Mouse (Mus musculus) adrenal gland, postnatal 25 days (tissue): Measurements from ENCODE around the gene Ccnd3. TPM values are rescaled to one million over a fixed set of nuclear protein-coding genes. Genes with fewer than 3 reads are reported as not detected.
"Not testable (repeated sequence)": the region's sequence is repeated elsewhere in the genome, so short reads cannot be mapped to it uniquely, and the experiment has no call there.

Source experiments
- DNase-seq: peaks from one replicate; pipeline ENCODE4 v3.0.0; 2021; ENCODE audit warnings: mixed read lengths
- total RNA-seq: library from RNA; stranded (reverse); gene quantifications from 2 replicates; pipeline ENCODE4 v1.2.3, GENCODE M21; 2021

Ccnd3 gene
- total RNA-seq, 1 experiment from 2014 or later: 385 TPM

DNA sequence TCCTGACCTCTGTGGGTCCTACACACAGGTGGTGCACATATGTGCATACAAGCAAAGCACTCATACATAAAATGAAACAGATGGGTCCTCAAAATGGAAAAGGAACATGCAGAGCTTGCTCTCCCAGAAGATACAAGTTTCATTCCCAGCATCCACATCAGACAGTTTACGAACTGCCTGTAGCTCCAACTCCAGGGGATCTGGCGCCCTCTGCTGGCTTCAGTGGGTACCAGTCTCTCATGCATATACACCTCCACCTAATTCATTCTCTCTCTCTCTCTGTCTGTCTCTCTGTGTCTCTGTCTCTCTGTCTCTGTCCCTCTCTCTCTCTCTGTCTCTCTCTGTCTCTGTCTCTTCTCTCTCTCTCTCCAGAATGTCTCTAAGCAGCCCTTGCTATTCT lies 22.4 kb upstream of the Ccnd3 start:
- DNase-seq: peak; percentile 78

DNA sequence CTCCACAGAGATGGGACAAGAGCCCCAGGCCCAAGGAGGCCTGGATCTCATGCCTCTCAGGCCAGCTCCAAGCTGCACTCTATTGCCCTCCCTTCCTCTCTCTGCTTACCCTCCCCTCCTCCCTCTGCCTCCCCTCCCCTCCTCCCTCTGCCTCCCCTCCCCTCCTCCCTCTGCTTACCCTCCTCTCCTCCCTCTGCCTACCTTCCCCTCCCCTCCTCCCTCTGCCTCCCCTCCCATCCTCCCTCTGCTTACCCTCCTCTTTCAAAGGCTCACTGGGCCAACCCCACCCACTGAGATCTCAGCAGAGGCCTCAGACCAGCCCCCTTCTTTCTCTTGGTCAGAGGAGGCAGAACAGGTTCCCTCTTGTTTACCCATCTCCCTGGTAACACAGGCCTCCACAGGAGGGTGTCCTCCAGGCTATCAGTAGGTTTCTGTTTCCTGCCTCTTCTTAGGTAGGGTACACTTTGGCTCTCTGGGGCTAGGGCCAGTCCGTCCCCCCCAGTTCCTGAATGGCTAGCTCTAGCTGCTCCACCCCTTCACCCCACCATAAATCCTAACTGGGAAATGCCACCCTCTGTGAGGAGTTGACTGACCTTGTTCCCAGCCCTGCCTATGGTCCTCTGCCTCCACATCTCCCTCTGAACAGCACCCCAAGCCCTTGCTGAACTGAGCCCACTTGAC lies 20.5 kb upstream of the Ccnd3 start:
- no peak for DNase-seq

- DNase-seq: no peak
Measured at GRCm38 (mm10) chr17:47484993-47485392, 19.9 kb upstream of the Ccnd3 start.

- no peak for DNase-seq
Measured at GRCm38 (mm10) chr17:47485791-47486190, 19.1 kb upstream of the Ccnd3 start.

GRCm38 (mm10) chr17:47490791-47491190 lies 14.1 kb upstream of the Ccnd3 start:
- DNase-seq: no peak

- no peak for DNase-seq
Measured at GRCm38 (mm10) chr17:47492731-47493130, 12.1 kb upstream of the Ccnd3 start.

DNA sequence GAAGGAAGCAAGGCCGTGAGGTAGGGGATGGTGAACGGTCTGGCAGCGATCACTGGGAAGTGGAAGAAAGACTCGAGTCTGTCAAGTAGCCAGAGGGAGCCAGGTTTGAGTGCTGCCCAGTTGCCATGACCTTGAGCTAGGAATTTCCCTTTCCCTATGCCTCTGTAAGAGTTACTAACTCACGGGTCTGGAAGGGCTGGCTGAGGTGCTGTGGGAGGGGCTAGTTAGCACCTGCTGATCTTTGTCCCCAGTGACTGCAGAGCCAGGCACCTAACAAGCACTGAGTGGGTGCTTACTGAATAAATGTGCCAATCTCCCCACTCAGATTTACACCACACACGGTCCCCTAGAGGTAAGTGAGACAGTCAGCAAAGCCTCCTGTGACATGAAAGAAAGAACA lies 11.2 kb upstream of the Ccnd3 start:
- no peak for DNase-seq

DNA sequence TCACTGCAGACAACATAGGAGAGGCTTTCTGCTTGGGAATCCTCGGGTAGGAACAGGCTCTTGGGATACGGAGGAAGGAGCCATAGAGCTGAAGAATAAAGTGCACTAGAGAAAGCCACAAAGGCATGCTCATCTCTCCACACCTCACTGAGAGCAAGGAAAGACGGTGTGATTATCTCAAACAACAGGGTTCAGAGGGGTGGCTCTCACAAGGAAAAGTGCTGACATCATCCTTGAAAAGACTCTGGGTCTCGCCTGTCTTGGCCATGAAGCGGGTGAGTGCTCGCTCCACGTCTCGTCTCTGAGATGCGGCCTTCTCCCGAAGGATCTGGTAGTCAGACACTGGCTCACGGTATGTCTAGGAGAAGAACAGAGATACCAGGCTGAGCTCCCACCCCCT lies 10.7 kb upstream of the Ccnd3 start:
- no peak for DNase-seq

DNA sequence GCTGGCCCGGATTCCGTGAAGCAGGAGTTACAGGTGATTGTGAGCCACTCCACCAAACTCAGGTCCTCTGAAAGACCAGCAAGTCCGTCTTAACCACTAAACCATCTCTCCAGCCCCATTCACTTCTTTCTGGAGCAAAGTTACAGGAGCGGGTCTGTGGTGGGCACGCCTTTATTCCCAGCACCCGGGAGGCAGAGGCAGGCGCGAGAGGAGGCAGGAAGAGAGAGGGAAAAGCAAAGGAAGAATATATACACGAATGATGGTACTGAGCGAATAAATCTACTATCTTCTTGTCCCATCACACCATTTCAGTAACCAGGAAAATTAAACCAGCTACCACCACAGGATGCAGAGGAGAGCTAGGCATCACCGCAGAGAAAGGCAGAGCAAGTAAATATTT lies 3.3 kb upstream of the Ccnd3 start:
- no peak for DNase-seq

DNA sequence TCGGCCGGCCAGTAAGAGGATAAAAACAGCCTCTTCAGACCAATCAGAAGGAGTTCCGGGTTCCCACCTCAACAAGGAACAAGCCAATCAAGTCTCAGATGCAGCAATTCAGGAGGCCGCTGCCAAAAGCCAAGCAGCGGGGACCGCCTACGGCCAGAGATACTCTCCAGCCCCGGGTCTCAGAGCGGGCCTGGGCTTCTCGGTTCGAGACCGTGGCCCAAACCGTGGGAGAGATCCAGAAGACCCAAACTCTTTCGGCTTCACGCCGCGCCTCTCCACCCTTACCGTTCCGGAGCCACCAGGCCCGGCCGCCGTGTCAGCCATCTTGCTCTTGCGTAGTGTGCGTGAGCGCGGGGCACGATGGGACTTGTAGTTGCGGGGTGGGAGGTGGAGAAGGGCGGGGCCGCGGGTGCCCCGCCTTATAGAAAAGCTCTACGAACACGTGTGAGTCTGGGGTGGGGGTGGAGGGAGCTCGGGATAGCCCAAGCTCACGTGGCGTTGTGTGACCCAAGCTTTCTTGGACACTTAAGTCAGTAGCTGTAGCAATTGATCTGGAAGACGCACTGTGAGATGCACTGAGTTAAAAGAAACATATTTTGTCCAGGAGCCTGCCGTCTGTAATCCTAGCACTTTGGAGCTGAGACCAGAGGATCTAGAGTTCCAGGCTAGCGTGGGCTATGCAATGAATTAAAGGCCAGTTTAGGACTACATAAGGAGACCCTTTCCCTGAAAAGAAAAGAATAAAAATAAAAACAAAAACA lies 2.7 kb upstream of the Ccnd3 start, which contains the start of gene Taf8:
Taf8 (minus strand) TSS at position 347 of the 761 bp plus-strand sequence.
- DNase-seq: peak; percentile 91

GRCm38 (mm10) chr17:47502707-47503045 lies 2.2 kb upstream of the Ccnd3 start:
- DNase-seq: not testable (repeated sequence)

GRCm38 (mm10) chr17:47503689-47504088 lies 1.2 kb upstream of the Ccnd3 start:
- DNase-seq: no peak

GRCm38 (mm10) chr17:47504228-47504627 lies 623 bp upstream of the Ccnd3 start:
- DNase-seq: no peak

GRCm38 (mm10) chr17:47505566-47505965 lies 715 bp downstream of the Ccnd3 start:
- no peak for DNase-seq

- DNase-seq: no peak
Measured at GRCm38 (mm10) chr17:47506042-47506441, 1.2 kb downstream of the Ccnd3 start.

DNA sequence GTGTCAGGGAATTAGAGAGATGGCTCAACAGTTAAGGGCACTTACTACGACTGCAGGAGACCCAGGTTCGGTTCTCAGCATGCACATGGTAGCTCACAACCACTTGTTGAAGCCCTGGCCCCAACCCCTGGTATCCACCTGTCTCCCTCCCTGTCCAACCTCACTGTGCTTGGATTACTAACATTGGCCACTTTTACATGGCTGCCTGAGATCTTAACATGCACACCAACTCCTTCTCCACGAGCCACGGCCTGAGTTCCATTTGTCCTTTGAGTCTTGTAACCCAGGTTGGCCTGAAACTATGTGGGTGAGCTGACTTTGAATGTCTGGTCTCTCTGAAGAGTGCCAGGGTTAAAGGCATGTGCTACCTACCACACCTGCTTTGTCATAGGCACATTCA lies 1.8 kb downstream of the Ccnd3 start:
- no peak for DNase-seq

GRCm38 (mm10) chr17:47507523-47507922 lies 2.7 kb downstream of the Ccnd3 start:
- no peak for DNase-seq

GRCm38 (mm10) chr17:47508012-47508608 lies 3.3 kb downstream of the Ccnd3 start:
- DNase-seq: peak; percentile 88

- DNase-seq: no peak
Measured at GRCm38 (mm10) chr17:47509031-47509705, 4.3 kb downstream of the Ccnd3 start.

DNA sequence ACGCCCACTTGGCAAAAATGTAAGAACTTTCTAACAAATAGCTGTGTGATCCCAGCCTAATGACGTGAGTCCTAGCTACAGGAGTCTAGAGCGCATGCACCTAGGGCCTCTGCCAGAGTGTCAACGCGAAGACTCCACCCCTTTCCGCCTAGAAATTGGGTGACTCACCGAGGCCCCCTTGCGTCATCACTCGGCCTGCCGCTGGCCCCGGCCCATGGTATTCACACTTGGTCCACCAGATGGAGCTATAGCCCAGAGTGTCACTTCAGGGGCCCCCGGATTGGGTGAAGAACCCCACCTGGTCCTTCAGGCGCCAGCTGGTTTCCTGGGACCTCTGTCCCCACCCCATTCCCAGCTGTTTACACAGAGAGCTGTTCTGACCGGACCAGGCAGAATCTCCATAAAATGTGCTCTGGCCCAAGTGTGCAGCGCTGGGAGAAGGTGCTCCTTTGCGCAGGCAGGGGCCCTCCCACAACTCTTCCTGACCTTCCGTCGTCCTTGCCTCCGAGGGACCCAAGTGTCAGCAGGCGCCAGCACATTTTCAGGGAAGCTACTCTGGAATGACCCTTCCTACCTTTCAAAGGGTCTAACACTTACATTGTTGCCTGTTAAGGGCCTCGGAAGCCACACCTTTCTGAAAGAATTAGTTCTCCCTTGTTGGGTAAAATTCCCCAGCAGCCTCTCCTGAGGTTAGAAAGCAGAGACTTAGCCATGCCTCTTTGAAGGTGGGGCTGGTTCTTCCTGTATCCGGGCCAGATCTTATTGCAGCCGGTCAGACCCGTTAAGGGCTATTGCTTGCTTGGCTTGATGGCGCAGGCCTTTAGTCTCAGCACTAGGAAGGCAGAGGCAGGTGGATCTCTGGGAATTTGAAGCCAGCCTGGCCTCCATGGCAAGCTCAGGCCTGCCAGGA lies 6.5 kb downstream of the Ccnd3 start:
- peak; percentile 98 for DNase-seq

DNA sequence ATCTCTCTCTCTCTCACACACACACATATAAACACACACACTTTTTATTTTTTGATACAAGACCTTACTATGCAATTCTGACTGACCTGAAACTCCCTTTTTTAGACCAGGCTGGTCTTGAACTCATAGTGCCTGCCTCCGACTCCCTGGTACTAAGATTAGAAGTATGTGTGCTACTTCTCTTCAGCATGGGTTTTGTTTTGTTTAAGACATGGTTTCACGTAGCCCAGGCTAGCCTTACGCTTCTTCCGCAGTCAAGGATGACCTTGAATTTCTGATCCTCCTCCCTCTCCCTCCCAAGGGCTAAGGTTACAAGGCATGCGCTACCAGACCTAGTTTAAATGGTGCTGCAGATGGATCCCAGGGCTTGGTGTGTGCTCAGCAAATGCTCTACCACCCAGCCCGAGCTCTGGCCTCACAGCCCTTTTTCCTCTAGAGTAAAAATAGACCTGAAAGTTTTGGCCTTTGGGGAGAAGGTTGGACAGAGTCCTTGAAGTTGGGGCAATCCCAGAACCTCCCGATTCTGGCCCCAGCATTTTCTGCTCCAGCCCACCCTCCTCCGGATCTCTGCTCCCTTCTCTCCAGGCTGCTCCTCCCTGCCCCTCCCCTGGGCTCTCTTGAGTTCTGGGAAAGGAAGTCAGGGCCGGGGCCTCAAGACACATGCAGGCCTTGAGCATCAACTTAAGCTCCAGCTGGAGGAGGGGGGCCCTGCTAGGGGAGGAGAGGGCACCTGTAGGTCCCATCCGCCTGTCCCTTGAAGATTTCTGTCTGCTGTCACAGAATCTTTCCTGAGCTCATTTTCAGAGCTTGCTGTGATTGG lies 8.3 kb downstream of the Ccnd3 start:
- no peak for DNase-seq
